Mouse (Mus musculus): ENCODE results near the gene Fam71b. TPM values are rescaled to one million over a fixed set of nuclear protein-coding genes. Genes with fewer than 3 reads are reported as not detected.

The Fam71b gene
- total RNA-seq (2022): not detected

DNA sequence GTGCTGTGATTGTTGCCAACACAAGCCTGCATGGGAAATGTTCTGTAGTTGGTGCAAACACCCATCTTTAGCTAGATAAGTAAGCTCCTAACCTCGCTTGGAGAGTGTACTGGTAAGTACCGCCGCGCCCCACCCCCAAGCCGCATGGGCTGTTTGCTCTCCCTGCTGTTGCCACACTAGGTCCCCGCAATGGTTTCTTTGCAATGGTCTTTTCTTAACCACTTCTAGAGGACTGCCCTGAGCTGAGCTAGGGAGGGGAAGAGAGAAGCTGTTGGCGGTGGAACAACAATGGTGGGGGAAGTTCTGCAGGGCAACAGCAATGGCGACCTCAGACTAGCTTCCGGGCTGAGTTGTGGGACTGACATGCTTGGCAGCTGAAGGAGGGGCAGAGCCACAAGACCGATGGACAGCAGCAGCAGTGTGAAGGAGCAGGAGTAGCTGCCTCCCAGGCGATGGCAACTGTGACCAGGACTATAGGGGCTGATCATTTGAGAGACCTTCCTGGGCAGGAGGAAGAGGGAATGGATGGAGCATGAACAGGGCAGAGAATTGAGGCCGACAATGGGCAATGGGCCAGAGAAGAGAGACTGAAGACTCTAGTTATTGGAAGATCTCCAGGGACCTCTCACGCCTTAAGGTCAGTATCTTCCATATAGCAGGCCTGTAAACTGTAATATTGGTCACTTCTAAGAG, at the start of gene Fam71b:
TSS of gene Fam71b (plus strand) at position 393 of the 693 bp plus-strand sequence.
- DNase-seq: no peak

DNA sequence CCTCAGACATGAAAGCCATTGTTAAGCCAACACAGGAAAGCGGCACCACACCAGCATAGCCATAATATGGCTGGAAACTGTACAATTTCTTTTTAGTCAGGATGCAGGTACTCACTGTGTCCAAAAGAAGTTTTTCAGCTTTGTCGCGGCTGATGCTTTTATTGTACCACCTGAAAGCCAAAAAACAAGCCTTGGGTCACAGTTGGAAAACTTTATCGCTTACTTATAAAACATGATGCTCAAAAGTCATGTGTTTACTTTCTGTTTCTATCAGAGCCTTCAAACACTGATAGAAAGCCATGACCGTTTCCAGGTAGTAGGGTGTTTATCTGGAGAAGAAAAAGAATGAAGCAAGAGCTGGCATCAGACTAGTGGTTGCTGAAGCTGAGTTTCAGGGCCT, 48.6 kb upstream of the Fam71b start:
- DNase-seq: no peak

GRCm38 (mm10) chr11:46348416-46348815, 47.9 kb upstream of the Fam71b start:
- DNase-seq: no peak

- no peak for DNase-seq
Measured at GRCm38 (mm10) chr11:46349681-46350410, 46.5 kb upstream of the Fam71b start.

DNA sequence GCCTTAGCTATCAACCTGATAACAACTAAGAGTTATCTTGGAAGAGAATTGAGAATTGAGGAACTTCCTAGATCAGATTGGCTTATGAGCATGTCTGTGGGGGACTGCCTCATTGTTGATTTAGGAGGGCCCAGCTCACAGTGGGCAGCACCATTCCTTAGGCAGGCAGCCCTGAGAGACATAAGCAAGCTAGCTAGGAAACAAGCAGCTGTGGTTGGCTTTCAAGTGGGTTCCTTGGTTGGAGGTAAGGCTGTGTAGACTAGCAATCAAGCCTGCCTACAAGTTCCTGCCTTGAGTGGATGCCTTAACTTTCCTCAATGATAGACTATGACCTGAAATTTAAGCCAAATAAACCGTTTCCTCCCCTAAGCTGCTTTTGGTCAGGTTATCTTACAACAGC, 38.0 kb upstream of the Fam71b start:
- no peak for DNase-seq

GRCm38 (mm10) chr11:46360991-46361665, 35.2 kb upstream of the Fam71b start:
- no peak for DNase-seq

DNA sequence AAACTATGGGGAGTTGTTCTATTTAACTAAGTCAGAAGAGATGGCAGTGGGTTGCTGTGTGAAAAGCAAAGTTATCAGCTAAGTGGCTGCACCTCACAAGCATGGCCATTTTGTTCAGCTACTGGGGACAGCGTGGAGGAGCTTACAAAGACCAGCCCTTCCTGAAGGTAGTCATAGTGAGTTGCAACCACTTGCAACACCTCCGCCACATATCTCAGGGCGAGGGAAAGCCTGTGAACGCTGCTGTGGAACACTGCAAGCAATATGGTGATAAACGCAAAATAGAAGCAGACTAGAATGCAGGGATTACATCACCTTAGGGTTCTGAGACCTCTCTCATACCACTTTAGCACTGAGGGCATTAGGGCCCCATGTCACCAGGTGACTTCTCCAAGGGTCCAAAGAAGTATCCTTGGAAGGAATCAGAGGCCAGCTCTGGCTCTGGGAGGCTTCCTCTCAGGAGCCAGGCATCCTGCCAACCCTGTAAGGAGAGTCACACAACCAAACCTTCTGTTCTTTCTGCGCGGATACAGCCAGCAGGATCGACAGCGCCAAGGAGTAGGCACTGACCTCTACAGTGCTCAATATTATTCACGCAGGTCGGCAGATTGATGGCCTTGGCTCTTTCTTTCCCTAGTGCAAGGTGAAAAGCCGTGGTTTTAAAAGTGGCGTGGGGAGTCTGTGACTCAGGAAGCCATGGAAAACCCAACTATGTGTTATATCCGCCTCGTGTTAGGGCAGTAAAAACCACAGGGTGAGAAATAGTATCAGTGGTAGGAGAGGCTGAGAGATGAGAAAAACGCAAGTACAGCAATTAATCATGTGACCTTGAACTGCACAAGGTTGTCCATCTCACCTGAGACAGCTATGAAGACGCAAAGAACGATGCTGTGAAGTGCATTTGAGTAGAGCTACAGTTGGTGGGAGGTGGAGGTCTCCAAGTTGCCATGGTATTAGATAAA, 34.0 kb upstream of the Fam71b start:
- DNase-seq: no peak

DNA sequence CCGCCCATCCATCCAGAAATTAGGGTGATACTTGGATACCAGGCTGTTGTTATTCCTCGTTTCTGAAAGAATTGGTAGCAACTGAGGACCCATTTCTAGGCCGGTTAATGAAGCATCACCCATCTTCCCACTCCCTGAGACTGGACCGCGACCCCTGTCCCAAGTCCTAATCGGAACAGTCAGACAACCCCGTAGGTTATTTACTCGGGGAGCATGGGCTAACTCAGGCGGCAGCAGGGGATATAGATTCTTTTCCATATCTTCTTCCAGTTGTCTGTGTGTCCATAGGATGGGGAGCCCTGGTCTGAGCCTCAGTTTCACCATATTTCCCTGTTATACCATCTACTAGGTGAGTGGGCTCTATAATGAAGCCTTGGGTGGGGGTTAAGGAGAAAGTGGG, 32.5 kb upstream of the Fam71b start:
- no peak for DNase-seq

- no peak for DNase-seq
Measured at GRCm38 (mm10) chr11:46365744-46366143, 30.6 kb upstream of the Fam71b start.

- DNase-seq: no peak
Measured at GRCm38 (mm10) chr11:46366357-46366756, 30.0 kb upstream of the Fam71b start.

DNA sequence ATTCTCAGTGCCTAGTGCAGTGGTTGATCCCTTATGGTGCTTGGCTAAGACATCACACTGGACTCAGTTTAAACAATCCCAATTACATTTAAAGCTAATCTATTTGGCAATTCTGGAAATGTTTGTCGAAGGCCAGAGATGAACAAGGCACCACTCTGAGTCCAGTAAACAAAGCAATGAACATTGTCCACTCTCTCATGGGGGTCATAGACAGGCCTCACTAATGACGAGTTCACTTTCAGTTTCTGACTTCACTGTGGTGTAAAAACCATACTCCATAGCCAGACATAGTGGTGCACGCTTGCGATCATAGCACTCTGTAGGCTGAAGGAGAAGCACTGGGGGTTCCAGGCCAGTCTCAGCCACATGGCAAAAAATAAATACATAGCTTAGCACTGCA, 25.9 kb upstream of the Fam71b start:
- DNase-seq: no peak

- no peak for DNase-seq
Measured at GRCm38 (mm10) chr11:46371250-46371649, 25.1 kb upstream of the Fam71b start.

DNA sequence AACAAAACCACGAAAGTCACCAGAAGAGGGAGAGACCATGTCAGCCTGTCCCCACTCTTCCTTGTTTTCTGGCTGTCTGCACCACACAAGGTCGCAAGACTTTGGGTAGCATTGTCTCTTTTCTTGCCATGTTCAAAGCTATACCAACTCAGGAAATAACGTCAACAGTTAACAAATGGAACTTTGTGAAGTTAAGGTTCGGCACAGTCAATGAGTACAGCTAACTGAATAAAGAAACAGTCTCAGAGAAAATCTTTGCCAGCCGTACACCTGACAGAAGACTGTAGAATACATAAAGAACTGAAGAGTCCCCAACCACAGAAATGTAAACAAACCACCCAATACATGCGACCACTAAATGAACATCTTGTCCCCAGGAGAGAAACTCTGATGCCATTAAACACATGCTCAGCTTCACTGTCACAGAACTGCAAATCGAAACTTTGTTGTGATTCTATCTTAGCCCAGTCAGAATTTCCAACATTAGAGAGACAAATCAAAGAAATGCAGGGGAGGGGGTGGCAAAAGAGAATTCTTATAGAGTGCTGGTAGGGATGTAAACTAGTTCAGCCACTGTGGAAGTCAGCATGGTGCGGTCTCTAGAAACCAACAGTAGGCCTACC, 23.9 kb upstream of the Fam71b start:
- DNase-seq: no peak

DNA sequence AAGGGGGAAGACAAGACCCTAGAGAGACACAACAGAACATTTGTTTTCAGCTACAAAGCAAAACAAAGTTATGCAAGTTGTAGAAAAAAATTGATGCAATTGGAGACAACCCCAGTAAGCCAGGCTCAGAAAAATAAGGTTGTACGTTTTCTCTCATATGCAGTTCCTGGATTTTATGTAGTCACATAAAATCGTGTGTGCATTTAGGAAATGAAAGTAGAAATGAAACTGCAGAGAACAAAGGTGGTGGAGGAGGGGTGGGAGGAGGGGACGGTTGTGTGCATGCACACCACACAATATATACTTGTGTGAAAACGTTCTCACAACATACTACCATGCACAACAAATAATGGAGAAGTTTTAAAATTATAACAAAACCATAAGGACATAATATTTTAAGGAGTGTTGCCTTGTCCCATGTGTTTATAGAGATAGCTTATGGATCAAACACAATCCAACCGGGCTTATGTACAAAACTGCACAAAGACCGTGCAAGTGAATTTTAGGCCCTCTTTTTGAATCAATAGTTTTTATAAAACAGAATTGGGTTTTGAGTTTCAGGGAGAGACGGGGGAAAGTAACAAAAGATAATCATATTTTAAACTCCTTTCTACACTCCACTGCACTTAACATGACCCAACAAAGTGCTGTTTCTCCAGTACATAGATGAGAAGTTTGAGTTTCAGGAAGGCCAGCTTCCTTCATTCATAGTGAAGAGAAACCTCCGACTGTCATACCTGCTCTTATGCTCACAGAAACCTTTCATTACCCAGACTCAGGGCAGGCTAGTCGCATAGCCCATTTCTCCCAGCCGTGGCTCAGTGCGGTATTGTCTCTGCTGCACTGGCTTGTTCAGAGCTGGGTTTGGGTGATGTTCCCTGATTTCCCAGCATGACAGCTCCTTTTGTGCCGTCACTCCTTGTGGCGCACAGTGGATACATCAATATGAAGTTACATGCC, 23.0 kb upstream of the Fam71b start:
- no peak for DNase-seq

- DNase-seq: no peak
Measured at GRCm38 (mm10) chr11:46375015-46375414, 21.3 kb upstream of the Fam71b start.

GRCm38 (mm10) chr11:46377316-46377715, 19.0 kb upstream of the Fam71b start:
- no peak for DNase-seq

- DNase-seq: no peak
Measured at GRCm38 (mm10) chr11:46377819-46378782, 18.3 kb upstream of the Fam71b start.

DNA sequence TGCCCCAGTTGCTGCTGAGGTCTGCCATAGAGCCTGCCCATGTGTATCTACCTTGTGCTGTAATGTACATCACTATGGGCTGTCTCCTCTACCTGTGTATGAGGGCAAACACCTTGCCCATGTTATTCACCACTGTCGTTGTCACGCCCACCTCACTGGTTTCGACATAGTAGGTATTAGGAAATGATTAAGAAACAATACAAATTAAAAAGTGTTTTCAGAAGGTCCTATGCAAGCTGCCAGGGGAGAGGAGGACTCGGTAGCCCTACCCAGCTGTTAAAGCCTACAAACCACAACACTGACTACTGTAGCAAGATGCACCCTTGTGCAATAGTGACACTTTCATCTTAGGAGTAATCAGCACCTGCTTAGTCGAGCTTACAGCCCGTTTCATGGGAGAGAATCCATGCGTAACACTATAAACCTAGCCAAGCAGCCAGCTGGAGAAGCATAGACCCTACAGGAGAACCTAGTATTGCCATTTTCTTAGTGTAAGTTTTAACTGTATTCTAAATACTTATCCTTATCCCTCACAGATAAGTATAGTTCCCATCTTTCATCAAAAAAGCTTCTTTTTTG, 16.2 kb upstream of the Fam71b start:
- DNase-seq: no peak

- DNase-seq: no peak
Measured at GRCm38 (mm10) chr11:46382466-46382865, 13.9 kb upstream of the Fam71b start.
